Mouse (Mus musculus) A20 (cell line): ENCODE measurements around the gene Plekhd1.

ENCODE experiments used
- DNase-seq: peaks from one replicate; pipeline ENCODE4 v3.0.0-alpha.2; 2011; ENCODE audit warnings: low read depth, low spot score

Plekhd1 gene

GRCm38 (mm10) chr12:80692269-80692972 lies at the start of gene Plekhd1:
TSS of gene Plekhd1 (plus strand) at chr12:80692591.
- DNase-seq: no peak

GRCm38 (mm10) chr12:80642725-80643692 lies 49.4 kb upstream of the Plekhd1 start:
- DNase-seq: peak; percentile 90

- DNase-seq: peak; percentile 98
These were observed 48.5 kb upstream of the Plekhd1 start, which contains the start of the genes Slc39a9 and Erh for GRCm38 (mm10) chr12:80643693-80644505. TSS of gene Slc39a9 (plus strand) at chr12:80643883. TSS of gene Erh (minus strand) at chr12:80644341.

- DNase-seq: no peak
These were observed 47.9 kb upstream of the Plekhd1 start for GRCm38 (mm10) chr12:80644506-80644868.

- DNase-seq: no peak
These were observed 46.0 kb upstream of the Plekhd1 start for GRCm38 (mm10) chr12:80646377-80646776.

- no peak for DNase-seq
These were observed 38.3 kb upstream of the Plekhd1 start for GRCm38 (mm10) chr12:80653951-80654658.

GRCm38 (mm10) chr12:80654659-80655025 lies 37.7 kb upstream of the Plekhd1 start:
- DNase-seq: no peak

GRCm38 (mm10) chr12:80658661-80659060 lies 33.7 kb upstream of the Plekhd1 start:
- no peak for DNase-seq

- DNase-seq: no peak
These were observed 30.1 kb upstream of the Plekhd1 start for GRCm38 (mm10) chr12:80662322-80662721.

GRCm38 (mm10) chr12:80663935-80664334 lies 28.5 kb upstream of the Plekhd1 start:
- no peak for DNase-seq

- no peak for DNase-seq
These were observed 24.0 kb upstream of the Plekhd1 start for GRCm38 (mm10) chr12:80668391-80668790.

GRCm38 (mm10) chr12:80673170-80673569 lies 19.2 kb upstream of the Plekhd1 start:
- peak; percentile 63 for DNase-seq

GRCm38 (mm10) chr12:80681340-80681739 lies 11.1 kb upstream of the Plekhd1 start:
- peak; percentile 23 for DNase-seq

- no peak for DNase-seq
These were observed 8.8 kb upstream of the Plekhd1 start for GRCm38 (mm10) chr12:80683554-80683953.

- no peak for DNase-seq
These were observed 8.1 kb upstream of the Plekhd1 start for GRCm38 (mm10) chr12:80684316-80684715.

- DNase-seq: peak; percentile 59
These were observed 4.6 kb upstream of the Plekhd1 start for GRCm38 (mm10) chr12:80687788-80688211.

GRCm38 (mm10) chr12:80689696-80690095 lies 2.7 kb upstream of the Plekhd1 start:
- no peak for DNase-seq

- no peak for DNase-seq
These were observed 710 bp upstream of the Plekhd1 start for GRCm38 (mm10) chr12:80691671-80692091.

GRCm38 (mm10) chr12:80693700-80694099 lies 1.3 kb downstream of the Plekhd1 start:
- no peak for DNase-seq

- no peak for DNase-seq
These were observed 2.6 kb downstream of the Plekhd1 start for GRCm38 (mm10) chr12:80695004-80695403.
